Mouse (Mus musculus): ENCODE measurements around the gene Prkn. TPM values are rescaled to one million over a fixed set of nuclear protein-coding genes. Genes with fewer than 3 reads are reported as not detected.

Gene Prkn
- polyA plus RNA-seq, 1 experiment from 2014 or later, result 1.5 TPM

GRCm38 (mm10) chr17:11124048-11124447 lies 283.9 kb downstream of the Prkn start:
- H3K4me2 ChIP-seq (ENCODE audit: low read depth, low read length, severe bottlenecking), result no peak overlapping the region
- ATAC-seq (replicated peaks; ENCODE audit: low FRiP score) (no peak), DNase-seq (ENCODE audit: low spot score) (no peak)
- H3K27ac ChIP-seq (ENCODE audit: low read depth, low read length), result no peak overlapping the region
- WGBS, result 80% methylated on average over 7 of the region's 7 CpGs
- no peaks in the 10 kb centered on the region for H3K27me3 ChIP-seq (ENCODE audit: control insufficient read depth, insufficient read depth, low read length)
- no peak overlapping the region for H3K9ac ChIP-seq (ENCODE audit: low read length)
- H3K9me3 ChIP-seq (ENCODE audit: control insufficient read depth, low read length), result no peaks in the 10 kb centered on the region
- no peaks in the 10 kb centered on the region for H3K36me3 ChIP-seq (ENCODE audit: control insufficient read depth, insufficient read depth, low read length)
- H3K4me1 ChIP-seq (replicated peaks; ENCODE audit: control insufficient read depth, insufficient read depth, low read length), result no peaks in the 10 kb centered on the region
- H3K4me3 ChIP-seq (ENCODE audit: low read depth, low read length), result no peak overlapping the region

GRCm38 (mm10) chr17:11127217-11127616 lies 287.0 kb downstream of the Prkn start:
- DNase-seq (ENCODE audit: low spot score) (no peak), ATAC-seq (replicated peaks; ENCODE audit: low FRiP score) (no peak)
- Histone ChIP-seq H3K4me1 (replicated peaks; ENCODE audit: control insufficient read depth, insufficient read depth, low read length) (no peaks in the 10 kb centered on the region), H3K9ac (ENCODE audit: low read length) (no peak overlapping the region), H3K4me2 (ENCODE audit: low read depth, low read length, severe bottlenecking) (no peak overlapping the region), H3K36me3 (ENCODE audit: control insufficient read depth, insufficient read depth, low read length) (no peaks in the 10 kb centered on the region), H3K4me3 (ENCODE audit: low read depth, low read length) (no peak overlapping the region), H3K9me3 (ENCODE audit: control insufficient read depth, low read length) (no peaks in the 10 kb centered on the region), H3K27me3 (ENCODE audit: control insufficient read depth, insufficient read depth, low read length) (no peaks in the 10 kb centered on the region), H3K27ac (ENCODE audit: low read depth, low read length) (no peak overlapping the region)
- WGBS, result 61% methylated on average over 1 of the region's 1 CpGs

- ATAC-seq (replicated peaks; ENCODE audit: low FRiP score), result no peak
These were observed 290.7 kb downstream of the Prkn start for GRCm38 (mm10) chr17:11130919-11131318.

GRCm38 (mm10) chr17:11142321-11142720 lies 302.1 kb downstream of the Prkn start:
- Histone ChIP-seq H3K9me3 (ENCODE audit: control insufficient read depth, low read length) (no peaks in the 10 kb centered on the region), H3K4me2 (ENCODE audit: low read depth, low read length, severe bottlenecking) (no peak overlapping the region), H3K27me3 (ENCODE audit: control insufficient read depth, insufficient read depth, low read length) (no peaks in the 10 kb centered on the region), H3K36me3 (ENCODE audit: control insufficient read depth, insufficient read depth, low read length) (no peaks in the 10 kb centered on the region), H3K27ac (ENCODE audit: low read depth, low read length) (no peak overlapping the region), H3K4me3 (ENCODE audit: low read depth, low read length) (no peak overlapping the region), H3K4me1 (replicated peaks; ENCODE audit: control insufficient read depth, insufficient read depth, low read length) (no peaks in the 10 kb centered on the region), H3K9ac (ENCODE audit: low read length) (no peak overlapping the region)
- no peak for ATAC-seq (replicated peaks; ENCODE audit: low FRiP score)
- 79% methylated on average over 5 of the region's 5 CpGs for WGBS
- DNase-seq (ENCODE audit: low spot score), result no peak

More at GRCm38 (mm10) chr17:11130919-11131318, 290.7 kb downstream of the Prkn start:
- Histone ChIP-seq H3K4me3 (ENCODE audit: low read depth, low read length) (no peak overlapping the region), H3K27me3 (ENCODE audit: control insufficient read depth, insufficient read depth, low read length) (no peaks in the 10 kb centered on the region), H3K27ac (ENCODE audit: low read depth, low read length) (no peak overlapping the region), H3K4me2 (ENCODE audit: low read depth, low read length, severe bottlenecking) (no peak overlapping the region), H3K9ac (ENCODE audit: low read length) (no peak overlapping the region), H3K4me1 (replicated peaks; ENCODE audit: control insufficient read depth, insufficient read depth, low read length) (no peaks in the 10 kb centered on the region), H3K36me3 (ENCODE audit: control insufficient read depth, insufficient read depth, low read length) (no peaks in the 10 kb centered on the region), H3K9me3 (ENCODE audit: control insufficient read depth, low read length) (no peaks in the 10 kb centered on the region)
- 58% methylated on average over 4 of the region's 4 CpGs for WGBS
- no peak for DNase-seq (ENCODE audit: low spot score)

GRCm38 (mm10) chr17:11156119-11156518 lies 315.9 kb downstream of the Prkn start:
- DNase-seq (ENCODE audit: low spot score) (no peak), ATAC-seq (replicated peaks; ENCODE audit: low FRiP score) (no peak)
- H3K4me3 ChIP-seq (ENCODE audit: low read depth, low read length), result no peak overlapping the region
- H3K9ac ChIP-seq (ENCODE audit: low read length), result no peak overlapping the region
- H3K4me2 ChIP-seq (ENCODE audit: low read depth, low read length, severe bottlenecking), result no peak overlapping the region
- H3K4me1 ChIP-seq (replicated peaks; ENCODE audit: control insufficient read depth, insufficient read depth, low read length), result no peaks in the 10 kb centered on the region
- H3K27ac ChIP-seq (ENCODE audit: low read depth, low read length), result no peak overlapping the region
- WGBS, result 85% methylated on average over 3 of the region's 3 CpGs
- H3K27me3 ChIP-seq (ENCODE audit: control insufficient read depth, insufficient read depth, low read length), result no peaks in the 10 kb centered on the region
- no peaks in the 10 kb centered on the region for H3K36me3 ChIP-seq (ENCODE audit: control insufficient read depth, insufficient read depth, low read length)
- no peaks in the 10 kb centered on the region for H3K9me3 ChIP-seq (ENCODE audit: control insufficient read depth, low read length)

GRCm38 (mm10) chr17:11157536-11157935 lies 317.4 kb downstream of the Prkn start:
- no peak overlapping the region for H3K4me3 ChIP-seq (ENCODE audit: low read depth, low read length)
- H3K9ac ChIP-seq (ENCODE audit: low read length), result no peak overlapping the region
- no peak overlapping the region for H3K4me2 ChIP-seq (ENCODE audit: low read depth, low read length, severe bottlenecking)
- no peaks in the 10 kb centered on the region for H3K9me3 ChIP-seq (ENCODE audit: control insufficient read depth, low read length)
- no peaks in the 10 kb centered on the region for H3K36me3 ChIP-seq (ENCODE audit: control insufficient read depth, insufficient read depth, low read length)
- WGBS, result 86% methylated on average over 7 of the region's 7 CpGs
- DNase-seq (ENCODE audit: low spot score), result no peak
- no peaks in the 10 kb centered on the region for H3K27me3 ChIP-seq (ENCODE audit: control insufficient read depth, insufficient read depth, low read length)
- no peaks in the 10 kb centered on the region for H3K4me1 ChIP-seq (replicated peaks; ENCODE audit: control insufficient read depth, insufficient read depth, low read length)
- H3K27ac ChIP-seq (ENCODE audit: low read depth, low read length), result no peak overlapping the region
- ATAC-seq (replicated peaks; ENCODE audit: low FRiP score), result no peak

- DNase-seq (ENCODE audit: low spot score), result no peak
- Histone ChIP-seq H3K4me3 (ENCODE audit: low read depth, low read length) (no peak overlapping the region), H3K9me3 (ENCODE audit: control insufficient read depth, low read length) (no peaks in the 10 kb centered on the region), H3K27me3 (ENCODE audit: control insufficient read depth, insufficient read depth, low read length) (no peaks in the 10 kb centered on the region), H3K4me2 (ENCODE audit: low read depth, low read length, severe bottlenecking) (no peak overlapping the region), H3K27ac (ENCODE audit: low read depth, low read length) (no peak overlapping the region), H3K36me3 (ENCODE audit: control insufficient read depth, insufficient read depth, low read length) (no peaks in the 10 kb centered on the region), H3K4me1 (replicated peaks; ENCODE audit: control insufficient read depth, insufficient read depth, low read length) (no peaks in the 10 kb centered on the region), H3K9ac (ENCODE audit: low read length) (no peak overlapping the region)
- 72% methylated on average over 1 of the region's 1 CpGs for WGBS
- ATAC-seq (replicated peaks; ENCODE audit: low FRiP score), result no peak
These were observed 321.3 kb downstream of the Prkn start for GRCm38 (mm10) chr17:11161436-11161835.

GRCm38 (mm10) chr17:11162770-11163169 lies 322.6 kb downstream of the Prkn start:
- no peak overlapping the region for H3K27ac ChIP-seq (ENCODE audit: low read depth, low read length)
- no peak overlapping the region for H3K4me3 ChIP-seq (ENCODE audit: low read depth, low read length)
- no peak overlapping the region for H3K9ac ChIP-seq (ENCODE audit: low read length)
- no peaks in the 10 kb centered on the region for H3K4me1 ChIP-seq (replicated peaks; ENCODE audit: control insufficient read depth, insufficient read depth, low read length)
- H3K27me3 ChIP-seq (ENCODE audit: control insufficient read depth, insufficient read depth, low read length), result no peaks in the 10 kb centered on the region
- ATAC-seq (replicated peaks; ENCODE audit: low FRiP score) (no peak), DNase-seq (ENCODE audit: low spot score) (no peak)
- 96% methylated on average over 3 of the region's 3 CpGs for WGBS
- no peaks in the 10 kb centered on the region for H3K36me3 ChIP-seq (ENCODE audit: control insufficient read depth, insufficient read depth, low read length)
- H3K9me3 ChIP-seq (ENCODE audit: control insufficient read depth, low read length), result no peaks in the 10 kb centered on the region
- no peak overlapping the region for H3K4me2 ChIP-seq (ENCODE audit: low read depth, low read length, severe bottlenecking)

- Histone ChIP-seq H3K36me3 (ENCODE audit: control insufficient read depth, insufficient read depth, low read length) (no peaks in the 10 kb centered on the region), H3K4me2 (ENCODE audit: low read depth, low read length, severe bottlenecking) (no peak overlapping the region), H3K9me3 (ENCODE audit: control insufficient read depth, low read length) (no peaks in the 10 kb centered on the region), H3K4me3 (ENCODE audit: low read depth, low read length) (no peak overlapping the region), H3K9ac (ENCODE audit: low read length) (no peak overlapping the region), H3K4me1 (replicated peaks; ENCODE audit: control insufficient read depth, insufficient read depth, low read length) (no peaks in the 10 kb centered on the region), H3K27ac (ENCODE audit: low read depth, low read length) (no peak overlapping the region), H3K27me3 (ENCODE audit: control insufficient read depth, insufficient read depth, low read length) (no peaks in the 10 kb centered on the region)
- ATAC-seq (replicated peaks; ENCODE audit: low FRiP score) (no peak), DNase-seq (ENCODE audit: low spot score) (no peak)
These were observed 347.2 kb downstream of the Prkn start for GRCm38 (mm10) chr17:11187356-11187755.
